Mouse (Mus musculus) thymus, adult 18-20 months (tissue): ENCODE results near the gene Tas2r122.
"Not testable (repeated sequence)": the region's sequence is repeated elsewhere in the genome, so short reads cannot be mapped to it uniquely, and the experiment has no call there.

Experiments used
- DNase-seq, 2 experiments: peaks; one replicate each; pipeline ENCODE4 v3.0.0; 2022; ENCODE audit warnings: mixed read lengths in 2 of 2

Gene Tas2r122

GRCm38 (mm10) chr6:132711828-132712227, at the start of gene Tas2r122:
Gene Tas2r122 (minus strand): TSS chr6:132711928.
- no peak for DNase-seq

- no peak for DNase-seq
Measured at GRCm38 (mm10) chr6:132754430-132754829, 42.7 kb upstream of the Tas2r122 start, which contains the start of gene Tas2r124. Gene Tas2r124 (plus strand): TSS chr6:132754730.

DNA sequence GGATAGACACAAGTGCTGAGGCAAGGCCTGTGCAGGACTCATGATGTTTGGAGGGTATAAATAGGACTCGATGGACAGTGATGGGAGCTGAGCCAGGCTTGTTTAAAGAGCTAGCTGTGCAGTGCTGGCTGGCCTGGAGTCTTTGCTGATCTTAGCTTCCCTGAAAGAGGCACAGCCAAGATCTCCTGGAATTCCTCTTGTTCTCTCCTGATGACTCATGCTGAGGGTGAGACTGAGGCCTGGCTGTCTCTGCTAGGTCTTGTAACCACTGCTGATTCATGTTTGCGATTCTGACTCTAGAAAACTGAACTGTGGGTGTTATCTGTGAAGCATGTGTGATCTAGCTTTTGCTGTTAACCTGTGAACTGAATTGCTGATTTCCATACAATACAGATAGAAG, 38.5 kb upstream of the Tas2r122 start:
- DNase-seq, result no peak

- no peak for DNase-seq
Measured at GRCm38 (mm10) chr6:132737935-132738334, 26.2 kb upstream of the Tas2r122 start, which contains the start of gene Tas2r115. Gene Tas2r115 (minus strand): TSS chr6:132738035.

DNA sequence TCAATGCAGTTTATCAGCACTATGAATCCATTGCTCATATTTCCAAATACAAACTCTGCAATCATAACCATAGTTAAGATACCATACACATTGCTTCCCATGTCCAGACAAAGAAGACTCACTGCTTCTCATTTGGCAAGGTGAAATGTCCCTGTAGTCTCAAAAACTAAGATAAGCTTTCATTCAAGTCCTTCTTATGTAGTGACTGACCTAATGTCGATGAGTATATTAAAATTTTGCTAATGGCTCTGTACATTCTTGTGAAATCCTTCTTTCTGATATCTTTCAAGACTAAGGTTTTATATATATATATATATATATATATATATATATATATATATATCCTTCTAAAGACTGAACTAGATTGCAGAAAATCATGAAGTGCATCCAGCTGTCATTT, 10.8 kb downstream of the Tas2r122 start, which contains the start of gene Tas2r121:
TSS of gene Tas2r121 (minus strand) at position 101 of the 400 bp plus-strand sequence.
- no peak for DNase-seq

GRCm38 (mm10) chr6:132691596-132691995, 20.1 kb downstream of the Tas2r122 start:
- DNase-seq, result not testable (repeated sequence)
